Mouse (Mus musculus) heart, adult 2 months (tissue): ENCODE results near the gene Rnf185.

Source experiments
- CTCF ChIP-seq: fragments of 200-600 bp; IDR thresholded peaks from 2 replicates; pipeline ENCODE4 v1.8.1; 2022; ENCODE audit warnings: antibody characterized with exemption, mild to moderate bottlenecking, moderate library complexity
- EP300 ChIP-seq: fragments of 200-500 bp; IDR thresholded peaks from 2 replicates; pipeline ENCODE4 v1.6.1; 2011; ENCODE audit warnings: low read depth, low read length, control low read depth; ENCODE audit not compliant: insufficient read depth
- POLR2A ChIP-seq: fragments of 200-500 bp; IDR thresholded peaks from 2 replicates; pipeline ENCODE4 v1.6.1; 2011; ENCODE audit warnings: mild to moderate bottlenecking, low read depth, low read length, control low read depth; ENCODE audit not compliant: insufficient read depth

GRCm38 (mm10) chr11:3451701-3452163 is 431 bp downstream of the Rnf185 start:
- TF ChIP-seq POLR2A = no peak
- TF ChIP-seq CTCF = no peak
- TF ChIP-seq EP300 = no peak
